Mouse (Mus musculus): ENCODE results near the gene Tulp1.
"Not testable (repeated sequence)": the region's sequence is repeated elsewhere in the genome, so short reads cannot be mapped to it uniquely, and the experiment has no call there.

The Tulp1 gene

DNA sequence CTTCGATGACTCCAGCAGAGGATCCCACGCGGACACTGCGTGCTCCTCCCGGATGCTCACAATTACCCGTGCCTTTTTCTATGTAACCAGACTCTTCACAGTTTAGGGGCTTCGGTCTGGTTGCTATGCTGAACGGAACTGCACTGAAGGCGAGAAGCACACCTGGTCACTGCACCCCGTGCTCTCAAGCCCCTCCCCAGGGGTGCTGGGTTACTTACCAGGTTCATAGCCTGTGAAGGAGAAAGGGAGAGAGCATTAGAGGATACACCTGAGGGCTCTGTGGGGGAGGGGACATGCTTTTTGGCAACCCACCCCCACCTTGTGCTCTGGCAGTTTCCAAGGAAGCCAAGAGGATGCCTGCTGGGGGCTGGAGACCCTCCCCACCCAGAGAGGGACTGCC lies 29.8 kb downstream of the Tulp1 start:
- DNase-seq = no peak

GRCm38 (mm10) chr17:28332915-28333546 lies 32.0 kb downstream of the Tulp1 start:
- DNase-seq = peak; percentile 53

GRCm38 (mm10) chr17:28332113-28332914 lies 32.7 kb downstream of the Tulp1 start:
- DNase-seq = no peak

- DNase-seq = no peak
Measured at GRCm38 (mm10) chr17:28331241-28332112, 33.5 kb downstream of the Tulp1 start.

DNA sequence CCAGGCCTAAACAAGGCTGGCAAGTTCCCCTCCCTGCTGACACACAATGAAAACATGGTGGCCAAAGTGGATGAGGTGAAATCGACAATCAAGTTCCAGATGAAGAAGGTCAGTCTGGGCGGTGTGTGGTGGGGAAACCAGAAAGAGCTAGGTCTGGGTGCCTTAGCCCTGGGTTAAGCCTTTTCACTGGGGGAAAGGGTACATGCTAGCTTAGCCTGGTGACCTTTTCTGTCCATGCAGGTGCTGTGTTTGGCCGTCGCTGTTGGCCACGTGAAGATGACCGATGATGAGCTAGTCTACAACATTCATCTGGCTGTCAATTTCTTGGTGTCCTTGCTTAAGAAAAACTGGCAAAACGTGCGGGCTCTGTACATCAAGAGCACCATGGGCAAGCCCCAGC lies 34.4 kb downstream of the Tulp1 start:
- DNase-seq = not testable (repeated sequence)

DNA sequence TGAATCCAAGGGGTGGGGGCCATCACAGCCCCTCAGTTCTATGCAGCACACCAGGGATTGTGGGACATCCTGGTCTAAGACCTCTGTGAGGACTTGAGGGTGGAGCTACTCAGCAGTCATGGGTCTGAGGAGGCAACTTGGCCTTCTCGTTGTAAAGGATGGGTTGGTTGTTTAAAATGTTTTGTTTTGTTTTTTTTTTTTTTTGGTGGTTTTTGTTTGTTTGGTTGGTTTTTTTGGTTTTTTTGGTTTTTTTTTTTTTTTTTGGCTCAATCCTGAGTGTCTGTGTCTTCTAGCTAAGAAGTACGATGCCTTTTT lies 34.8 kb downstream of the Tulp1 start:
- DNase-seq = no peak

DNA sequence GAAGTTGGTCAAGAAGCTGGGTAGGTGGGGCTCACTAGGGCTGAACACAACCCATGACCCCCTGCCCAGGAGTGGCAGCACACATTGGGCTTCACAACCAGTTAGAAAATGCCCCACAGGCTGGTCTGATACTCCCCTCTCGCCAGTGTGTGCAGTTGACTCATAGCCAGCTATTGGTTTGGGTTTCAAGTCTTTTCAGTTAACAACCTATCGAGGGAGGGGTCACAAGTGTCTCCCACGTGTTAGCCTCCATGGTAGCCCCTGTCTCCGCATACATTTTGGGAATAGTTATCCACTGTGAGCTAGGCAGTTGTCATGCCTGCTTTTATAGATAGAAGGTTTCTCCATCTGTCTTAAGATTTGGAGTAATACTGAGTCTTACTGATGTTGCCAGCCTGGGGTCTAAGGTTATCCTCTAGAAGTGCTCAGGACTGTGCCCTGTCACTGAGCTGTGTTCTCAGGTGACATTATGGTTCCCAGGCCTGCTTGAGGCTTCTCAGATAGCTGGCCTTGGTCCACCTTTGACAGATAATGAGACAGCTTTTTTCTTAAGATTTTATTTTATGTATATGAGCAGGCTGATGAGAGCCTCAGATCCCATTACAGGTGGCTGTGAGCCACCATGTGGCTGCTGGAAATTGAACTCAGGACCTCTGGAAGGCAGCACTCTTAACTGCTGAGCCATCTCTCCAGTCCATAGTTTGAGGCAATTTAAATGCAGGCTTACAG lies 35.4 kb downstream of the Tulp1 start:
- no peak for DNase-seq

DNA sequence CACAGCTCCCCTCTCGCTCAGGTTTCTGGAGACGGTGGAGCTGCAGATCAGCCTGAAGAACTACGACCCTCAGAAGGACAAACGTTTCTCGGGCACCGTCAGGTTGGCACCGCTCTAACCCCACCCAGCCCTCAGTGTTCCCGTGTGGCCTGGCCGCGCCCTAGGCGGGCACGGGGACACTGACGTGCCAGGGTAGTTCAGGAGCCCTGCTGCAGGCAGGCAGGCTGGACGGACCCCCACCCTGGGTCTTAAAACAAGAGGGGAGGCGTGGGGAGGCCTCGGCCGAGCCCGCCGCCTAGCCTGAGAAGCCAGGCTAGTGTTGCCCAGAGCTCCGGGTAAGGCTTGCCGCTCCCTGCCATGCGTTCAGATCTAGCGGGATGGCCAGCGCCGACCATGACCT lies 36.1 kb downstream of the Tulp1 start:
- DNase-seq = no peak

- DNase-seq = peak; percentile 99
Measured at GRCm38 (mm10) chr17:28328366-28328928, 36.6 kb downstream of the Tulp1 start, which contains the start of gene Rpl10a. TSS of gene Rpl10a (plus strand) at chr17:28328471.

- DNase-seq = peak; percentile 34
Measured at GRCm38 (mm10) chr17:28327673-28328325, 37.2 kb downstream of the Tulp1 start.

DNA sequence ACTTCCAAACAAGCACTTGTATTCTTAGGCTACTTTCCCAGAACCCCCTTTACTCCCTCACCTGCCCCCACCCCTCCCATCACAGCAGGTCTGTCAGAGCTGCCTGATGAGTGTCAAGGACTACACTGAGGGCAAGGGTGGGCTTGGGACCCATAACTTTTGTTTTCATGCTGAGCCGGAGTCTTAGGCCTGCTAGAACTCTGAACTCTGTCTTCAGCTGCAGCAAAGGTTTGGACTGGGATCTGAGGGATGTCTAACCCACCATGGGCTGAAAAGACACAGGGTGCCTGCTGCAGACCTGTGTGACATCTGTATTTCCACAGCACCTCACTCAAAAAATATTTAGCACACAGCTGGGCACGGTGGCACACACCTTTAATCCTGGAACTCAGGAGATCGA lies 38.1 kb downstream of the Tulp1 start:
- no peak for DNase-seq

DNA sequence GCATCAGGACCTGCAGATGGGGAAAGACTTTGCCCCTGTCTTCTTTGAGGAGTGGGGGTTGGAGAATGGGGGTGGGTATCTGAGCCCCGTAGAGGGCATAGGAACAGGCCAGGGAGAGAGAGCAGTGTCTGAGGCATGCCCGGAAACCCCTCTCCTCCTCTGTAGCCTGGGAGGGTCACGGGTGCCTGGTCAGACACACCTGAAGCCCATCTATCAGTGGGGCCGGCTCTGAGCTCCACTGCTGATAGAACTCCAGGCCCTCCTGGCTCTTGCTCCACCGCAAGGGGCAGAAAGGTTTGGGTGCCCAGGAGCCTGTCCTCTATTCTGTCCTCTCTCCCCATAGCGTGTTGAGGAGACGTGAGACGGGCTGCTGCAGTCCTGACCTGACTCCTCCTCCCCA lies 39.3 kb downstream of the Tulp1 start:
- no peak for DNase-seq

DNA sequence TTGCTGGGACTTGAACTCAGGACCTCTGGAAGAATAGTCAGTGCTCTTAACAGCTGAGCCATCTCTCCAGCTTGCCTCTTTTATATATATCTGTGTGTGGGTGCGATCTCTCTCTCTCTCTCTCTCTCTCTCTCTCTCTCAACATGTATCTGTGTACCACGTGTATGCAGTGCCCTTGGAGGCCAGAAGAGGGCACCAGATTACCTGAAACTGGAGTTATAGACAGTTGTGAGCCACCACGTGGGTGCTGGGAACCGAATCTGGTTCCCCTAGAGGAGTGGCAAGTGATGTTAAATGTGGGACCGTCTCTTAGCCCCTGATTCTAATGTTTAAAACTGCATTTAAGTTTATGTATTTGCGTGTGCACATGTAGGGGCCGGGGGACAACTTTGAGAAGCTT lies 40.6 kb downstream of the Tulp1 start:
- not testable (repeated sequence) for DNase-seq

GRCm38 (mm10) chr17:28323786-28324185 lies 41.2 kb downstream of the Tulp1 start:
- DNase-seq = no peak

DNA sequence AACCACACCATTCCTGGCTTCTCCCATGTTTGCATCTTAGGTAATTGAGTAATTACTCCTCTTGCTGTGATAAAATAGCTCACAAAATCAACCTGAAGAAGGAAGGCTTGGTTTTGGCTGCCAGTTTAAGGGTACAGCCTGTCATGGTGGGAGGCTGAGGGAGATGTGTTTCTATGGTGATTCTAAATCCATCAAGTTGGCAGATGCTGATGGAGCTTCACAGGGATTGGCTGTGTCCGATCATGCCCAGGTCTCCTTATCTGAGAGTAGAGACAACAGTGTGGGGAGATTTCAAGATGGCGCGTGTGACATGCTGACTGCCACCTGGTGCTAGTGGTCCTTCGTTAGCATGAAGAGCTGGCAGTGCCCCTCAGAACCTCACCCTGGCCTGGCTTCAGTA lies 43.3 kb downstream of the Tulp1 start:
- DNase-seq = no peak

DNA sequence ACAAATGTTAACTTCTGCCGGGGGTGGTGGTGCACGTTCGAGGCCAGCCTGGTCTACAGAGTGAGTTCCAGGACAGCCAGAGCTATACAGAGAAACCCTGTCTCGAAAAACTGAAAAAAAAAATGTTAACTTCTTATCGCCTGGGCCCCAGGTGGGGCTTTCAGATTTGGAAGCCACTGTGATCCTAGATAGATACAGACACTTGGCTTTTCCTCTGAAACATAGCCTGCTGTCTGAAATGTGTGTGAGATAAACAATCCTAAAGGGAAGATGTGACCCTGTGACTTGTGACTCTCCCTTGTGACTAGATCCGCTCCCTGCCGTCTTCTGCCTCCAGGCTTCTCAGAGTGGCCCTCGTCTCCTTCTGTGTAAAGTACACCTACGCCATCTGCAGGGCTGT lies 47.3 kb downstream of the Tulp1 start:
- DNase-seq = no peak

DNA sequence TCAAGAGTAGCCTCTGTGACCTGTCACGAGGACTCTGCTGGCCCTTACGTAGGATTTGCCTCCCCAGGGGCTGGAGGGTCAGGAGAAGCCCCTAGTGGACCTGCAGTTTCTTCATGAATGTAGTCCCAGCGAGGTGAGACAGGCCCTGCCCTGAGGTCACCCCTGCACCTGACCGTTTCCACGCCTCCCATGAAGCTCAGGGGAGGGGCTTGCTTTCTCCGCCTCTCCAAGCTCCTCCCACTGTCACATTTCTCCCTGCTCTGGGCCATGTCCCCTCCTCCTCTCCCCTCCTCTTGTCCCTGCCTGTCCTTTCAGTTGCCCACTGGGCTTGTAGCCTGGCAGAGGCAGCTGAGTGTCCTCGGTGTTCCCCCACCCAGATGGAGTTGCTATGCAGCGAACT lies 47.9 kb downstream of the Tulp1 start:
- DNase-seq = no peak

DNA sequence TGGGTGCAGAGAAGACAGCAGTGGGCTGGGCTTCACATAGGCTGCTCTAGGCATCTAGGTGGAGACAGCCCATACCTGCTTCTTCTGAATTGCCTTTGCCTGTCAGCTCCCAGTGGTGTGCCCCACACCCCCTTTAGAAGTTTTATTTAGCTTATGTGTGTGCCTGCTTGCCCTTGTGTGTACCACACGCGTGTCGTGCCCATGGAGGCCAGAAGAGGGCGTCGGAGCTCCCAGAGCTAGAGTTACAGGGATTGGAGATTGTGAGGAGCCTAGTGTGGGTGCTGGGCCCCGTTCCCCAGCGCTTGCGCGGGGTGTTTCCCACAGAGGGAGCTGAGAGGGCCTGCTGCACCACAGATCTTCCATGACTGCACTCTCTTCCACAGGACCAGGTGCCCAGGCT lies 48.5 kb downstream of the Tulp1 start:
- no peak for DNase-seq

- no peak for DNase-seq
Measured at GRCm38 (mm10) chr17:28315611-28316160, 49.3 kb downstream of the Tulp1 start.

DNA sequence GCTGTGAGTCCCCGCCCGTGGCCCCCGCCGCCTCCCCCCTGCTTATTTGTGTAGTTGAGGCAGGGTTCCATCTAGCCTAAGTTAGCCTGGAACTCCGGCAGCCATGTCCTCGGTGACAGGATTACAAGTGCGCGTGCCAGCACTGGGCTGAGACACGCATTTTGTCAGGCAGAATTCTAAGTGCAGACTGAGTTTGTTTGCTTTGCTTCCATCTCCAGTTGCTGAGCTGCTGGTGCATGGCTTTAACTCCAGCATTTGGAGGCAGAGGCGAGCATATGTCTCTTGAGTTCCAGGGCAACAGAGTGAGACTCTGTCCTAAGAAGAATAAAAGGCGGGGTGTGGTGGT lies 51.2 kb downstream of the Tulp1 start:
- DNase-seq = no peak

GRCm38 (mm10) chr17:28313212-28313879 lies 51.7 kb downstream of the Tulp1 start, which contains the start of gene Fance:
TSS of gene Fance (plus strand) at chr17:28313519.
- DNase-seq = peak; percentile 99

Data from embryo, embryonic 11 days (tissue).